Mouse (Mus musculus): ENCODE data around the gene Rpl13a.

- no peak for TF ChIP-seq CTCF (IDR thresholded peaks at IDR 0.05; ENCODE audit: control insufficient read depth, insufficient read depth, insufficient replicate concordance, low read depth, low read length)
- no peak for TF ChIP-seq POLR2A (IDR thresholded peaks at IDR 0.05; ENCODE audit: control insufficient read depth, low read depth, low read length)
Measured at GRCm38 (mm10) chr7:45160316-45160800, 31.8 kb upstream of the Rpl13a start.

Measured in testis, adult 2 months (tissue).